Mouse (Mus musculus) CD4-positive helper T cell, adult 2 months (primary cell): ENCODE data around the gene Mtln.

Source experiments
- DNase-seq: peaks from one replicate; pipeline ENCODE4 v3.0.0-alpha.2; 2012; ENCODE audit warnings: low read depth, missing footprints, low spot score

Gene Mtln

DNA sequence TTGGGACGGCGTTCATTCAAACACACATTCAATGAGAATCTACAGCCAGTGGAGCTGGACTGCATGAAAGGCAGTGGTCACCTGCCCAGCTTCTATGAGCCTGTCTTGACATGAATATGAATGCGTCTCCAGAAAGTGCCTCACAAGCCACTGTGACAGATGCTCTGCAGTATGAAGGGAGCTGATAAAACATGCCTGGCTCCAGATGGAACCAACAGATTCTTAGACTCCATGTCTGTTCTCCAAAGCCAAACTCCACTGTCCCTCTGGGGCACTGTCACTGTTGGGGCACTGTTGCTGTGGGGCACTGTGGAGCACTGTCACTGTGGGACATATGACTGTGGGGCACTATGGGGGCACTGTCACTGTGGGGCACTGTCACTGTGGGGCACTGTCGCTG lies 38.2 kb downstream of the Mtln start:
- DNase-seq = no peak

DNA sequence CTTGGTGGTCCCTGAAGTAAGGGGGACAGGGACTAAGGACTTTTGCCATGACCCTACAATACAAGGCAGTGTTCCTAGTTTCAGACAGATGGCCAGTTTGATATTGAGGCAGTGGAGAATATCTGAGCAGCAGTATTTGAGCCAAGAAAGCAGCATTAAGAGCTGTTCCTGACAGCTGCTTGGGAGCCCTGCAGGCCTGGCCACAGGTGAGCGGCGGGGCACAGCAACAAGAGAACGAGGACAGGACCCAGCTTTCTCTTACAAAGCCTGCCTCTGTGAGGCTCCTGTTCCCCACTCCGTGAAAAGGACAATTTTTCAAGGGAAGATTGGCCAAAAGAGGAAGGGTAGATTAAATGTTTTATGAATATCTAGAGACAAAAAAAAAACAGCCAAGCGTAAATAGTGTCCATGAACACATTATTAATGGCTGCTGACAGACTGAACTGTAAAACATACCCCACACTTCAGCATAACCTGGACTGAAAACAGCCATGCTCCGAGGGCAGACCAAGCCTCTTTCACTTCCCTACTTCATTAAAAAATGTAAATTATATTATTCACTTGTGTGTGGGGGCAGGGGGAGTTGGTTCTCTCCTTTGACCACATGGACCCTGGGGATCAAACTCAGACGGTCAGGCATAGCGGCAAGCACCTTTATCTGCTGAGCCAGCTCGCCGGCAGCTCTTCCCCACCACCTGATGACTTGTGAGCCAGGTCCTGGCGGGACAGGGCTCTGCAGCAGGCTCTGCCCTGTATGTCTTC lies 40.3 kb downstream of the Mtln start:
- no peak for DNase-seq

DNA sequence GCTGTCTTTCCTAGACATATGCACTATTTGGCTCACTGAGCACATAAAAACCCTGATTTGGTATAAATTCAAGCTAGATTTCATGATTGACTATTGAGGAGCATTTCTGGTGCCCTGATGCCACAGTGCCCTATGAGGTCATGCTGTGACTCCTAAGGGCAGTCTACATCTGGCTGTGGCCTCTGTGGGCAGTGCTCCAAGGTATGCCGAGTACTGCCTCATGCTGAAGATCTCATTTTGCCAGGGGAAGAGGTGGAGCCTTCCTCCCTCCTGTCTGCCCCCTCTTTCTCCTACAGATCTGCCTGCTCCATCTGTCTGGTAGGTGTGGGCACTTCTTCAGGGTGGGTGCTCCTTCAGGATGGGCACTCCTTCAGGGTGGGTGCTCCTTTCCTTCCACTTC lies 42.9 kb downstream of the Mtln start:
- DNase-seq = no peak

DNA sequence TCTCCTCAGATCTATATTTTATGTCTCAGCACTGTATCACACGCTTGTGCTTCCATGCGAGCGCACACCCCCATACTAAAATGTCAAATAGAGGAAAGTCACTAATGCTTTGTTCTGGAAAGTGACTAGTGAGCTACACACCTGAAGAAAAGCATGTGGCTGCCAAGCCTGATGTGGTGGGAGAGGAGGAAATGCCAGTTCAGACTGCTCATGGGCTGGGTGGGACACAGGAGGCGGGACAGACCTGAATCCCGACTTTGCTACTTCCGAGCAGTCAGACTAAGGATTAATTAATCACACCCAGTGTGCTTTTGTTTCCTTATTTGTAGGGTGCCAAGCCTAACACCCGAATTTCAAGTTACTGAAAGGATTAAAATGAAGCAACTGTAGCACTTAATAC lies 44.0 kb downstream of the Mtln start:
- no peak for DNase-seq

DNA sequence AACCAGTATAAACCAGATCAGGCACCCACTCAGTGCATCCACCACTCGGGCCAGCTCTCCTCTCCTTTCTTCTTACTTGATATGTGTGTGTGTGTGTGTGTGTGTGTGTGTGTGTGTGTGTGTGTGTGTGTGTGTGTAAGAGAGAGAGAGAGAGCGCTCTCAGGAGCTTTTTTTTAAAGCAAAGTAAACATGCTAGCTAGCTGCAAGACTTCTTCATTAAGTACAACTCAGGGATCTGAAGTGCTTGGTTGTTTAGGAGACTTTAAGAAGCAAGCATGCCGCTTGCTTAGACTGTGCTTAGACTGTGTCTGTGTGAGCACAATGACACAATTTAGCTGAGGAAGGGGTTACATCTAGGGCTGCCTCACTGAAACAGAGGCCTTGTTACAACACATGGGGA lies 49.7 kb downstream of the Mtln start:
- no peak for DNase-seq
